Mouse (Mus musculus) frontal cortex, adult (tissue): ENCODE measurements around the gene Wdr11.

Experiments
- ATAC-seq: cut with Nextera tagmentation; 2 replicates; pipeline ENCODE4 v1.9.2; 2017; ENCODE audit warnings: mild to moderate bottlenecking, moderate library complexity, mixed read lengths; ENCODE audit not compliant: low TSS enrichment

Wdr11 gene

DNA sequence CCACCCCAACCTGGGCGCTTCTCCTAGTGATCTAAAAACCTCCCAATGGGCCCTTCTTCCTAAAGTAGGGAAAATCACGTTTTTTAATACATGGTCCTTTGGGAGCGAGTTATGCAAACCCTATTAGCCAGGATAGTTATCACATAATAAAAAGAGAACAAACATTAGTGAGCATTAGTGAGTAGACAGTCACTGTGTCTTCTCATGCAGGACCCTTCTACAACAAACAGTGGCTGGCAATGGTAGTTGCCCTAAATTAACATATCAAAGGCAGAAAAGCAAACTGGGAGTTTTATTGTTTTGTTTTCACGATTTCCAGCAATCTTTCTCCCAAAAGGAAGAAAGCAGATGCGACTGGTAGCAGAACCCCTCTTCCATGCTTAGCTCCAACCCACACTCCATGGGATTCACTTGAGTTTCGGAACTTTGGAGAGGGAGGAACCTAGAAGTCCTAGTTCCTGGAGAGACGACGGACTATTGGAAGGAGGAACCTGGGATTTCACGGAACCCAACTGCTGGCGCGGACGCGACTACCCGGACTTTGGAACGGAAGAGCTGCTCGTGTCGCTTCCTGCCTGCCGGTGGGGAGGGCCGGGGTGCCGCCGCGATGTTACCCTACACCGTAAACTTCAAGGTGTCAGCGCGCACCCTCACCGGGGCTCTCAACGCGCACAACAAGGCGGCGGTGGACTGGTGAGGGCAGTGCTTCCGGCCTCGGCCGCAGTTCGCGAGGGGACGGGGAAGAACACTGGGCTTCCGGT is at the start of gene Wdr11:
Gene Wdr11, plus strand, starts transcription at position 493 of the 761 bp plus-strand sequence.
- peak; percentile 97 for ATAC-seq

DNA sequence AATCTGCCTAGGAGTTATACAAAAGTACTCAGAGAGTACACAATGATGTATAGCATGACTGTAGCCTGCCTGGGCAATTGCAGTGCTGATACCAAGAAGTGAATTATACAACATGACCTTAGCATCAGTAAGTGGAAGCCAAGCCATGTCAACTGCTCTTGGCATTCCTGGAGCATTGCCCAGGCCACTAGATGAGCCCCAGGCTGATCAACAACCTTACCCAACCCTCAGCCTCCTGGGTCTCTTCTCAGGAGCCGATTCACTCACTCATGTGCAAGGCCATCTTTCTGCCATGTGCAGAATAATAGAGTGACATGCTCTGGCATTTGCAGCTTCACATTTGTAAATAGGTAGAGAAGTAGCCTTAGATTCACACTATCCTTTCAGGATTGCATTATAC is 24.1 kb upstream of the Wdr11 start:
- no peak for ATAC-seq

- ATAC-seq: no peak
Measured at GRCm38 (mm10) chr7:129568338-129568737, 23.3 kb upstream of the Wdr11 start.

DNA sequence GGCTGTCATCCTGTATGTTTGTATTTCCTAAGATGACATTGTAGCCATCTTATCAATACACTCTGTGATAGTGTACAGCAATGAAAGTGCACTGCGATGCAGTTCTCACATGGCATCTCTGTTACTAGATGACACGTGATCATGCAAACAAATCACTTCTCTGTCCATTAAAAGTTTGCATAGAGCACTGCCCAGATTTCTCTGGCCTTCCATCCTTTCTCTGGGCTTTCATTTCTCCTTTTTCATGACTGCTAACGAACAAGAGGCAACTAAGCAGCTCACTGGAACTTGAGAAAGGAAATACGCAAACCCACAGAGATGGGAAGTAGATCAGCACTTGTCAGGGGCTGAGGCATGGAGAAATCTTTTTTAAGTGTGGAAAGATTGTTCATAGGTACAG is 17.2 kb upstream of the Wdr11 start:
- no peak for ATAC-seq

- ATAC-seq: no peak
Measured at GRCm38 (mm10) chr7:129575110-129575784, 16.4 kb upstream of the Wdr11 start.

GRCm38 (mm10) chr7:129592132-129592745 is 576 bp downstream of the Wdr11 start:
- ATAC-seq: peak; percentile 62; the same call in 1 of the 2 replicates

- no peak for ATAC-seq
Measured at GRCm38 (mm10) chr7:129597186-129597585, 5.5 kb downstream of the Wdr11 start.

GRCm38 (mm10) chr7:129606291-129606690 is 14.6 kb downstream of the Wdr11 start:
- no peak for ATAC-seq

- no peak for ATAC-seq
Measured at GRCm38 (mm10) chr7:129621141-129621540, 29.5 kb downstream of the Wdr11 start.

GRCm38 (mm10) chr7:129630351-129630750 is 38.7 kb downstream of the Wdr11 start:
- no peak for ATAC-seq

- ATAC-seq: peak; percentile 95
Measured at GRCm38 (mm10) chr7:129631453-129631852, 39.8 kb downstream of the Wdr11 start.

DNA sequence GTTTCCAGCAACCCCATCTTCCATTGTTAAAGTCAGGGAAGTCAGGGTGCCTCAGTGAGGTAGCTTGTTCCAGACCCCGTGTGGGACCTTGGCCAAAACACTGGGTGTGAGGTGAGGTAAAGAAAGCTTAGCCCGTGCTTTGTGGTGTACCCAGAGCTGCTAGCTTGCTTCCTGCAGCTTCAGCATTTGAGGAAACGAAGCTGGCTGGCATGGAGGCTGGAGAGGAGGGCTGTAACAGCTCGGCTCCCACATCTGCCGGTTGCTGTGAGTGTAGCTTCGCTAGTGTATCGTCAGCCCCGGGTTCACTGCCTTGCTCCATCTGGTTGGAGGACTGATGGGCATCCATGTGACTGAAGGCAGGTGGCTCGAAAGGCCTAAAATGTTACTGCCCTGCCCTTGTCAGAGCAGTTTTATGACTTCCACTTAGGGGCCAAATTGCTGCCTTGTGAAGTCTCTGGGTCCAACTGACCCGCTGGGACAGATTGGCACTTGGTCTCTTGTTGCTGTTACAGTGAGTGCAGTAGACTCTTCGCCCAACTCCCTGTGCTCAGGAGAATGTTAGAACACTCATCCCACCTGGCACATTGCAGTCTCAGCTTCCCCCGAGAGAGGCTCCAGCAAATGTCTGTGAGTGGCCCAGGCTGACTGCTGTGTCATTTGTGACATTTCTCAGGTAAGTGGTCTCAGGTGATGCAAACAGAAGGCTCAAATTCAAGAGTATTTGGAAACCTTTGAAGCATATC is 44.4 kb downstream of the Wdr11 start:
- no peak for ATAC-seq

- ATAC-seq: no peak
Measured at GRCm38 (mm10) chr7:129636992-129637391, 45.3 kb downstream of the Wdr11 start.

DNA sequence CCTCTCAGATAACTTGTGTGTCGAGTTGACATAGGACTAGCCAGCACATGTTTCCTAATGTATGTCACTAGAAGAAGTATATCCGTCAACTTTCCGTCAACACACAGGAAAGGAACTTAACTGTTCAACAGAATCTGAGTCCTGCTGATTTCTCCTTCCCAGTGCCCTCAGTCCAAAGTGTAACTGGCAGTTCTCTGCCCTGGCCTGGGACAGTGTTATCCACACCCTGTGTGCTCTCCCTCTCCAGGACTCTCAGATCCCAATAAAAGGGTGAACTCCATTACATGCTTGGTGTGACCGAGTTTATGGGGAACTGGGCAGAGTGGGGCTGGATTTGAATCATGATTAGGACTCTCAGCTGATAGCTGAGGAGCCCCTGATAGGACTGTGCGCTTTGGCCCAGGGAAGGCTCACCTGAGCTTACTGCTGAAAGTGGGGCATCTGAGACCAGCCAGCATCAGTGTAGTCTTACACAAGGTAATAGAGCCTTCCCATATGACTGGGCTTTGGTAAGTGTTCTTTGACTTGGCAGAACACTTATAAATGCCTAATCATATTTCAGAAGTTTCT is 46.3 kb downstream of the Wdr11 start:
- no peak for ATAC-seq

GRCm38 (mm10) chr7:129639006-129639405 is 47.3 kb downstream of the Wdr11 start:
- no peak for ATAC-seq

- ATAC-seq: no peak
Measured at GRCm38 (mm10) chr7:129639833-129640232, 48.2 kb downstream of the Wdr11 start.

DNA sequence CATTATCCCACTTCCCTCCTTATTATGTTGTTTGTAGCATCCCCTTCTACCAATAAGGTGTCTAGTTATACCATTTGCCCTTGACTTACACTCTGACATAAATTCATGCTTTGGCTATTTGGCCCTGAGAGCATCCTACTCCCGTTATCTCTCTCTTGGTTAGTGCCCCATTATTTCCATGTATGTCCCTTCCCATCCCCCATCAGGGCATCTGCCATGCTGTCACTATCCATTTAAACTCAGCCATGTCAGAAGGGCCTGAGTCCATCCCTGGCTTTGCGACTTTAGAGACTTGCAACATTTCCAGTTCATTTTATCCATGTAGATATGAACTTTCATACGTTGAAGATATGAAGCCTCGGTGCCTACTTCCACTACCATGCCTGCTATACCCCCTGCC is 51.6 kb downstream of the Wdr11 start:
- ATAC-seq: no peak

DNA sequence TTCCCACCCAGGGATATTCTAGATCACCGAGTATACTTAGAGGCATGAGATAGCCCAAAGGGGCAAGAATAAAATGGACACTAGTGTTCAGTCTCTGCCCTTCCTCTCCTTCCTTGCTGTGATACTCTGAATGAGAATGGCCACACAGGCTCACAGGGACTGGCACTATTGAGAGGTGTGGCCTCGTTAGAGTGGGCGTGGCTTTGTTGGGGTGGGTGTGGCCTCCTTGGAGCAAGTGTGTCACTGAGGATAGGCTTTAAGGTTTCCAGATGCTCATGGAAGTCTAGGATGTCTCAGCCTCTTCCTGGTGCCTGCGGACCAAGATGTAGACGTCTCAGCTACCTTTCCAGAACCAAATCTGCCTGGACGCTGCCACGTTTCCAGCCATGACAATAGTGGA is 56.1 kb downstream of the Wdr11 start:
- ATAC-seq: no peak

- ATAC-seq: peak; percentile 90
Measured at GRCm38 (mm10) chr7:129648938-129649337, 57.3 kb downstream of the Wdr11 start.

DNA sequence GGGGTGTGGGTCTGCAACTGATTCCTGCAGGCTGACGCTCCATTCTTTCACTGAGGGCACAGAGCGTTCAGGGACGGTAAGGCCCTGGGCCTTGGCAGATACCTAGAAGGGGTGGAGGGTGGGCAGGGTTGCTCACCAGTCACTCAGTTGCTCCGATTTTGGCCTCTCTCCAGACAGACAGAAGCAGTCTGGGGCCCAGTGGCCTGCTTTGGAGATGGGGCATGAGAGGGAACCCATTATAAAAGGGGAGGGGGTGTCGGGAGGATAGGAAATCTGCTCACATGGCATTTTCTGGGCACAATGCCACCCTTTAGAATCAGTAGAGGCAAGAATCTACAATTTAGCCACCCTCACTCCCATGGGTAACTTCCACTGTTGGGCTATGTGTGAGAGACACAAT is 59.1 kb downstream of the Wdr11 start:
- no peak for ATAC-seq

- ATAC-seq: no peak
Measured at GRCm38 (mm10) chr7:129651781-129652180, 60.1 kb downstream of the Wdr11 start.
